Mouse (Mus musculus): ENCODE results near the gene Ifrd1.
"Not testable (repeated sequence)": the region's sequence is repeated elsewhere in the genome, so short reads cannot be mapped to it uniquely, and the experiment has no call there.

Ifrd1 gene

GRCm38 (mm10) chr12:40248454-40249180, at the start of gene Ifrd1:
Ifrd1 (minus strand) TSS chr12:40248504.
- DNase-seq (ENCODE audit: low read depth): no peak

DNA sequence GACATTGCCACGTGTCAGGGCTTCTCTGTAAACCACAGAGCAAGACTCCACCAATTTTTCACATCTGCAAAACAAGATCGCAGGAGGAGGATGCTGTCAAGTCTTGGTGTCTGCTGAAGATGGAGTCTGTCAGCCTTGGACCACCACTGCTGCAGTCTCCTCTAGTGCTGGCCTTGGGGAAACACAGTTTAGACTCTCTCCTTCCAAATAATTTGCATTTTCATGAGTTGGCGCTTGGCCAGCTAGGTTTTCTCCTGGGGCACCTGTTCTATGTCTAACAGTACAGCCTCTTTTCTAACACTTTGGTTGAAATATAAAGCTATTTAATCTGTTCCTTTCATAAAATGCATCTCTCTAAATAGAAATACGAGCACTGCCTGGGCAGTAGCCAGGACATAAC, 38.2 kb upstream of the Ifrd1 start:
- DNase-seq (ENCODE audit: low read depth): no peak

DNA sequence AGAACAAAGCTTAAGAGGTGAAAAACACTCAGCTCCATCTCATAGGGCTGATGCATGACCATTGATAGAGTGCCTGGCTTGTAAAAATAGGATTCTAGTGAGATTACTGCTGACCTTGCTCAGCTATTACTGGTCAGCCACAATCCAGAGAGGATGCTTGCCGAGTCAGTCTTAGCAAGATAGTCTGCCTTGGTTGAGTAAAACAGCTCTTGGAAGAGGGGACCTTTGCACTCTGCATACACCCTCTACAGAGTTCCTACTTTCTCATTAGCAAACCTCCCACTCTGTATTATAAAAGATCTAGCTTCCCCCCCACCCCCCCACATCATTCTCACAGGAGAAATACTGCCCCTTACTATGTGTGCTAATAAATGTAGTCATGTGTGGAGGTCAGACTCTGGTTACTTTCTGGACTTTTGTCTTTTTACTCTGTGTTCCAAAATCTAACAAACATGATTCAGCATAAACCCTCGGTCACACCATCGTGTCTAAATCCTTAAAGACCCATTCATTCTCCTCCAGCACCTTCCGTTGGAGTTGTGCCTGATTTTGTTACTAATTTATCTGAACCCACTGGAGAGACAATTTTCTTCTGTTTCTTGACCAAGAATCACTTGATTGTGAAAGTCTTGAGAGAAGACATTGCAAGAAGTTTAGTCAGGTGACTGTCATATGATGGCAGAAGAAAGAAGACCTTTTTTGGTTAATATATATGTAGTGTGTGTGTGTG, 32.5 kb upstream of the Ifrd1 start:
- DNase-seq (ENCODE audit: low read depth): no peak

DNA sequence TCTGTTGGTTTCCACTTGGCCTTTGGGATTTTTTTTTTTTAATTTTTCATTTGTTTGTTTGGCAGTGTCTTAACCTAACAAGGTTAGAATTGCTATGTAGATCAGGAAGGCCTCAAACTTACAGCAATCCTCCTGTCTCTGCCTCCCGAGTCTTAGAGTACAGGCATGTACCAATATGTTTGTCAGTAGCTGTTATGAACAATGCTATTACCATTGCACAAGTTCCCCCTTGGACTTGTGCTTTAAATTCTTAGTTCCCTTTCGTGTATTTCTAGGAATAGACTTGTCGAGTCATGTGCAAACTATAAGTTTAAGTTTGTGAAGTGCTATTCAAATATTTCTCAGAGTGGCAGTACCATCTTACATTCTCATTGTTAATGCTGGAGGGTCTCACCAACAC, 29.3 kb upstream of the Ifrd1 start:
- no peak for DNase-seq (ENCODE audit: low read depth)

- DNase-seq (ENCODE audit: low read depth): no peak
Observed at GRCm38 (mm10) chr12:40274931-40275330, 26.6 kb upstream of the Ifrd1 start.

DNA sequence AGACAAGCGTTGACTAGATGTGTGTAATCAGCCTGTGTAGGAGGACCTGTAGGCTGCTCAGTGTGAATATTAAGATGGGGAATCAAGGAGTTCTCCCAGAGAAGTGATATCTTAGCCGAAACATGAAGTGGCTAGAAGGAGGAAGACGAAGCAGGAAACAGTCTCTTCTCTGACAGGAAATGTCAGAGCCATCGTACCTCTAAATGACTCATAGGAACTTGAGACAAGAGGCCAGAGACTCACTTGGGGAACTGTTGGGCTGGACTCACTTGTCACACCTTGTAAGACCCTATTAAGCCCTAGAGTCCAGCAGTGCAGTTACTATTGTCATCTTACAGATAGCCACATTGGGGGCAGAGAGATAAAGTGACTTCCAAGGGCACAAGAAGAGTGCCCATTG, 25.0 kb upstream of the Ifrd1 start:
- no peak for DNase-seq (ENCODE audit: low read depth)

- no peak for DNase-seq (ENCODE audit: low read depth)
Observed at GRCm38 (mm10) chr12:40272710-40273109, 24.4 kb upstream of the Ifrd1 start.

- DNase-seq (ENCODE audit: low read depth): no peak
Observed at GRCm38 (mm10) chr12:40268313-40268712, 20.0 kb upstream of the Ifrd1 start.

- DNase-seq (ENCODE audit: low read depth): no peak
Observed at GRCm38 (mm10) chr12:40263712-40264111, 15.4 kb upstream of the Ifrd1 start.

- DNase-seq (ENCODE audit: low read depth): no peak
Observed at GRCm38 (mm10) chr12:40263006-40263405, 14.7 kb upstream of the Ifrd1 start.

GRCm38 (mm10) chr12:40258462-40259000, 10.2 kb upstream of the Ifrd1 start:
- no peak for DNase-seq (ENCODE audit: low read depth)

DNA sequence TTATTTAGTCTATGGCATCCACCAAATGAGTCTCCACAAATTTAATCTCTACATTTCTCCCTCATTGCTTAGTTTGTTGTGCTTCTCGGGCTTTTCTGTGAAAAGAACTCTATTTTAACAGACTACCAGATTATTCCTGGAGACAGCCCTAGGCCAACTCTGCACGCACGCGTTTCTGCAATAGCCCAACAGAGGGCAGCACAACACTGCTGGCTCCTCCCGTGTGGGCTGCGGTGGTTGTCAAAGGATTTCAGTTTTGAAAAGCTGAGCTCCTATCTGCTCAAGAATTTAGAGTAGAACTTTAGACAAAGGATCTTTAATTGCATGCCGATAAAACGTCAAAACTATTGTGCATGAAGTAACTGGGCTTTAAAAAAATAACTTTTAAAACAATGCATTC, 8.9 kb upstream of the Ifrd1 start:
- peak; percentile 34 for DNase-seq (ENCODE audit: low read depth)

GRCm38 (mm10) chr12:40256543-40256942, 8.2 kb upstream of the Ifrd1 start:
- no peak for DNase-seq (ENCODE audit: low read depth)

GRCm38 (mm10) chr12:40256033-40256432, 7.7 kb upstream of the Ifrd1 start:
- no peak for DNase-seq (ENCODE audit: low read depth)

DNA sequence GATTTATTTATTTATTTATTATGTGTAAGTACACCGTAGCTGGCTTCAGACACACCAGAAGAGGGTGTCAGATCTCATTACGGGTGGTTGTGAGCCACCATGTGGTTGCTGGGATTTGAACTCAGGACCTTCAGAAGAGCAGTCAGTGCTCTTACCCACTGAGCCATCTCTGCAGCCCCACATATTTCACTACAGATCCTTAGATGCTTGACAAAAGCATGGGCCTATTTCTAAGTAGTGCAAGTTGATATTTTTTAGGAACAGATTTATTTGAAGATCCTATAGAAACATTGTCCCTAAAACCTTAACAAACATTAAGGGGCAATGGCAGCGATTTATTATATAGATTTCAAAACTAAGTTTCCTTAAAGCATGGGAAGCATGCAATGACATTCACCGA, 7.0 kb upstream of the Ifrd1 start:
- DNase-seq (ENCODE audit: low read depth): not testable (repeated sequence)

GRCm38 (mm10) chr12:40254729-40255128, 6.4 kb upstream of the Ifrd1 start:
- DNase-seq (ENCODE audit: low read depth): no peak

DNA sequence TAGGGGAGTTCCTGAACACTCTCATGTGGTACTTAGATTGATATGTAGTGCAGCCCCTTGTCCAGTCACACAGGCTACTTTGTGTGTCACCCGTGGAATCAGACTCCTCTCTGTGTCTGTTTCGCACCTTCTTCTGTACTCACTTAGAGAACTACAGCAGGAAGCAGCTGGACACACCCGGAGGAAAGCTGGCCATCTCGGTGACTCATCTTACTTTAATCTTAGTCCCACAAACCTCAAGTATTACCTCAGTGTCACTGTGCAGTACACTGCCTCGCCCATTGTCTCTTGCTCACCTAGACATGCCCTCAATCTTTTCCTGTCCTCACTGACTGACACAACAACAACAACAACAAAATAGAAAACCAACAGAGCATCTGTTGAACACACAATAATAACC, 4.9 kb upstream of the Ifrd1 start:
- DNase-seq (ENCODE audit: low read depth): no peak

DNA sequence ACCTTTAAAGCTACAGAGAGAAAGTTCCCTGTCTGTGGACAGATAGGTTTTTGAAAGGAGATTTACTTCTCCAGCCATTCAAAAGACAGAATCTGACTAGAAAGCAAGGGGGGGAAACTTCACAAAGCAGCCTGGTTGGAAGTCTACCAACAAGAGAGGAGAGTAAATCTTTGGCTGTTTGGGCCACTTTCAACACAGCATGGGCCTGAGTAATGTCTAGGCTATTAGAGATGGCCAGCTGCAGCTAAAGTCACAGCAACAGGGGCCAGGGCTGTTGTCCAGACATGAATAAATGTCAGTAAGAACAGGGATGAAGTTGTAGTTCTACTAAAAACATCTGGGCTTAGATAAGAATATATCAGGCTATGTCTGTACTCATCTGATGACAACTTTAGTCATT, 2.0 kb upstream of the Ifrd1 start:
- no peak for DNase-seq (ENCODE audit: low read depth)

GRCm38 (mm10) chr12:40247976-40248375, 328 bp downstream of the Ifrd1 start:
- DNase-seq (ENCODE audit: low read depth): peak; percentile 40

DNA sequence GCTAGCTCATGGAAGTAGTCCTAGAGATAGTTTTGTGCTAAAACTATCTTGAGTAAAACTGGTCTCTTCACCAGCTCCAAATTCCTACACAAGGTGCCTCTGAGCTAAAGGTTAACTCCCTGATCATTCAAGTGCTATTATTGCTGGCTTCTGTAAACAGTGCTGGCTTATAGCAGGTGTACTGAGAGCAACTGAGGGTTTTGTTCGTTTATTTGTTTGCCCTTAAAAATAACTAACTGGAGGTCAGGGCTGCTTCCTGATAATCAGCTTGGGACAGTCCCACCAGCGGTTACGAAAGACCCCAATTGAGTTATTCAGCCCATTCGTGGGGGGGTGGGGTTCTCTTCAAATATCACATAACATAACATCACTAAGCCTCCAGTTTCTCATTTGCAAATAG, 920 bp downstream of the Ifrd1 start:
- DNase-seq (ENCODE audit: low read depth): no peak

- DNase-seq (ENCODE audit: low read depth): no peak
Observed at GRCm38 (mm10) chr12:40245434-40245970, 2.8 kb downstream of the Ifrd1 start.

- no peak for DNase-seq (ENCODE audit: low read depth)
Observed at GRCm38 (mm10) chr12:40244926-40245325, 3.4 kb downstream of the Ifrd1 start.

- no peak for DNase-seq (ENCODE audit: low read depth)
Observed at GRCm38 (mm10) chr12:40243821-40244221, 4.5 kb downstream of the Ifrd1 start.
